Mouse (Mus musculus) G1E (cell line): Measurements from ENCODE around the gene Iffo1.

ENCODE experiments used
- CTCF ChIP-seq: IDR thresholded peaks from 2 replicates; pipeline ENCODE4 v1.5.1; 2012; ENCODE audit warnings: low read depth, low read length, inconsistent platforms, mixed read lengths
- GATA1 ChIP-seq: IDR thresholded peaks from 2 replicates; pipeline ENCODE4 v1.6.1; 2012; ENCODE audit warnings: borderline replicate concordance, low read length, inconsistent platforms, mixed read lengths

DNA sequence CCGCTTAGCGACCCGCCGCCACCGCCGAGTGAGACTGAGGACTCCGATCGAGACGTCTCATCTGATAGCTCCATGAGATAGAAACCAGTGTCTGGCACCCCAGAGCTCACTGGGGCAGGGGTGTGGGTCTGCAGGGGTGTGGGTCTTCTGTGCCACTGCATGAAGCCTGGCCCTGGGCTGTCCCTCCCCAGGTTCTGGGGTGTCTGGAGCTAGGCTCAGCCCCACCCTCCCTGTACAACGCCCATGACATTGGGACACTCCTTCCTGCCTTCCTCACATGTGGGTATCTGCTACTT is 15.5 kb downstream of the Iffo1 start:
- TF ChIP-seq CTCF (no peak), GATA1 (no peak)
